Mouse (Mus musculus) left cerebral cortex, postnatal 36 days (tissue): ENCODE data around the gene Tpbgl. TPM values are rescaled to one million over a fixed set of nuclear protein-coding genes. Genes with fewer than 3 reads are reported as not detected.
A peak's percentile ranks its signal among the peaks of the same experiment; 100 is the strongest.

ENCODE experiments used
- DNase-seq, 2 experiments: peaks; one replicate each; pipeline ENCODE4 v3.0.0; 2021 to 2022; ENCODE audit warnings: low spot score in 2 of 2, mixed read lengths in 1 of 2
- intact Hi-C: fragments of 180-260 bp; cut with DNase I; formaldehyde crosslinking; loops from one replicate; pipeline ENCODE4 v1.15.1; 2025
- total RNA-seq, 2 experiments: library from RNA; stranded (reverse); gene quantifications; 2 replicates each; pipeline ENCODE4 v1.2.3; 2021

Gene Tpbgl
- 1 to 10 TPM; 3.2 to 4.2 TPM for total RNA-seq

DNA sequence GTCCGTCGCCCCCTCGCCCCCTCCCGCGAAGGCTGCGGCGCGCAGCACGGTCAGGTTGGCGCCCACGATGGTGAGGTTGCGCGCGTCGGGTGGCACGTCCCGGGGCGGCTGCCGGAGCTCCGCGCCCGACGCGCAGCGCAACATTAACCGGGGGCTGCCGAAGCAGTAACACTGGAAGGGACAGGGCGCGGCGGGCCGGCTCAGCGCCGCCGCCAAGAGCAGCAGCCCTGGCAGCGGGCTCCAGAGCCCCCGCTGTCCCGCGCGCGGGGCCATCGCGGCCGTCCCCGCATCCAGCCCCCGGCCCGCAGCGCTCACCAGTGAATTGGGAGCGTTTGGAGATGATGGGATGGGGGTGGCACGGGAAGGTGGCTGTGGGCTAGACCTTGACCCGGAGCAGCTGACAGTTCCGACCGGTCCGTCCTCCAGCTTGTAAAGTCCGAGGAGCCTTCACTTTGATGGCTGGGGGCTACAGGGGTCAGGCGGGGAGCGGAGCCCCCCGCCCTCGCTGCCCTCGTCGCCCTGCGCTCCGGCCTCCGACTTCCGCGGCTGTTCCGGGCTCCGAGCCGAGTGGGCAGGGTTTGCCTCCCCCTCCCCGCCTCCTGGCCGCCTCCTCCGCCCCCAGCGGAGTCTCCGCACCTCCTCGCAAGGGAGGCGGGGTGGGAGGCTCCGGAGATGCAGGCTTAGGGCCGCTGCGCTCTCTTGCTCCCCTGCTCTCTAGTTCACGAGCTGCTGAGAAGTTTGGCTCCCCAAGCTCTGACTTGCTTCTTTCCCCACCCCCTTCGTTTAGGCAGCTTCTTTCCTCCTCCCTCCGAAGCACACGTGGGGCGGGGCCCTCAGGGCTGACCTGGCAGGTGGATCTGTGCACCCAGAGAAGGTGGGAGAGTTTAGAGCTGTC lies at the start of gene Tpbgl:
Tpbgl (minus strand) TSS at position 728 of the 895 bp plus-strand sequence.
- peak; percentile 20 to 23 for DNase-seq
- intact Hi-C loops: no loop called here

DNA sequence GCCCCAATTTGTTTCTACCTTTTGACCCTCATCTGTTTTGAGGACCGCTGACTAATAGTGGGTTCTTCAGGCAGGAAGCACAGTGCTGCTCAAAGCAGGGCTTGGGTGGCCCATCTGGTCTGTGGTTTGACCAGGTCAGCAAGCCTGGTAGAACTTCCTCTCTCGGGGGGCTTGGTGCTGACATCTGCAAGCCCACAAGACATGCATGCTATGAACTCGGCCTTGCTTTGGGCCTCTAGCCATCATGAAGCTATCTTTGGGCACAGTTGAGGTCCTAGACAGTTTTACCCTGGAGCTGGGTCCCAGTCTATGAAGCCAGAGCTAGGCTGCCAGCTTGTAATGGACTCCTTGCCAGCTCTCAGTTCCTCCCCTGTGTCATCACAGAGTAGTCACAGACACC lies 48.0 kb upstream of the Tpbgl start:
- DNase-seq: no peak
- intact Hi-C loops: loop anchor here (5.0 kb wide), 1 partner anchor 32 kb away; no protein-coding TSS in a partner anchor

DNA sequence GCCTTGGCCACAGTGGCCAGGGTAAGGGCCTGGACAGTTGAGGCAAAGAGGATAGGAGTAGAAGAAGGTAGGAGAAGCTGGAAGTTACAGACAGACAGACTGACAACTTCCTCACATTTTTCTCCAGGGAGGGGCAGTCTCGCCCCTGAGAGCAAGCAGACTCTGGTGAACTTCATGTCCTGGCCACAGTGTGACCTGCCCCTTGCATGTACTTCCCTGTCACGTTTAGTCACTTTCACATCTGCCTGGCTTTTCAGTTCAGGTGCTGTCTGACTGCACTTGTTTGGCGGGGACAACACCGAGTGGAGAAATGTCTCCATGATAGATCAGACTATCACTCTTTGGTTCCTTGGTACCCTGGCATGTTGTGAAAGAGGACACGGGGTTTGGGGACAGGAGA lies 47.3 kb upstream of the Tpbgl start:
- intact Hi-C loops: loop anchor here (5.0 kb wide), 1 partner anchor 33 kb away; no protein-coding TSS in a partner anchor
- no peak for DNase-seq

DNA sequence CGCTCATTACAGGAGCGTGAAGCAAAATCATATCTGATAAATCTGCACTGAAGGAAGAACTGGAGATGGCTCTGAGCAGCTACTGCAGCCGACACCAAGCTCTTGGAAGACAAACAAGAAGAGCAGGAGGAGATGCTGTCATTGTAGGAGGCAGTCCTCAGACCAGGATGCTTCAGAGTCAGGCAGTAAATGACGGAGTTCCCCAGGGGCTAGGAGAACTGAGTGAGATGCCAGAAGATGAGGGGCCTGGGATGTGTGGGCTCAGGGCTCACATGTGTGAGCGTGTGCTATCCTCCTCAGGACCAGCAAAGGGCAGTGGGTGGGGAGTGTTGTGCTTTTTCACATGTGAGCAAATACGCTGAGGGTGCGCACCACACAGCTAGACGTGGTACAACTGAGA lies 46.3 kb upstream of the Tpbgl start:
- DNase-seq: no peak
- intact Hi-C loops: loop anchor here (5.0 kb wide), 1 partner anchor 34 kb away; no protein-coding TSS in a partner anchor

DNA sequence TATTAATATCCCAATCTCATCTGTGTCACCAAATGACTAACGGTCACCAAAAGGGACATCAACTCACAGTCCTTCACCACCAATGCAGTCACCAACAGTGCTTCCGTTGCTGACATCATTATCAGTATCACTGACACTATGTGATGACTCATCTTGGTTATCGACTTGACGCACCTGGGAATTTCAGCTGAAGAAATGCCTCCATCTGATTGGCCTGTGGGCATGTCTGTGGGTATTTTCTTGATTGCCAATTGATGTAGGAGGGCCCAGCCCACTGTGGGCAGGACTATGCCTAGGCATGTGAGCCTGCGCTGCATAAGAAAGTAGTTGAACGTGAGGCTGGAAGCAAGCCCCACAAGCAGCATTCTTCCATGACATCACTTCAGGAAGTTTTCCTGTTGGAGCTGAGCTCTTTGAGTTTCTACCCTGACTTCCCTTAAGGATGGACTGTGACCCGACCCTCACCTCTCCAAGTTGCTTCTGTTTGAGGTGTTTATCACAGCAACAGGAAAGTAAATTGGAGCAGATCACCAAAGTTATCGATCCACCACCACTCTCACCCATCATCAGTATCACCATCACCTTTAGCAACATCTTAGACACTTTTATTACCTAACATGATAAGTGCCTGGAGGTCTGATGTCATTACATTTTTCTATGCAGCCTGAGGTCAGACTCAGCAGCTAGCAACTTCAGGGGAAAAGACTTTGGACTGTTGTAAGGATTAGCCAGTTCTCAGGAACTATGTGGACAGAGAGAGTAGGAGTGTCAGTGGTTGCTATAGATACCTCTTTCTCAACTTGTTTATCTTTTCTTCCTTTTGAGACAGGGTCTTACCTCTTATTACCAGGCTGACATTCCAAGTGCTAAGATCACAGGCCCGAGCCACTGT lies 44.9 kb upstream of the Tpbgl start:
- DNase-seq: no peak
- intact Hi-C loops: loop anchor here (5.0 kb wide), 1 partner anchor 36 kb away; no protein-coding TSS in a partner anchor

DNA sequence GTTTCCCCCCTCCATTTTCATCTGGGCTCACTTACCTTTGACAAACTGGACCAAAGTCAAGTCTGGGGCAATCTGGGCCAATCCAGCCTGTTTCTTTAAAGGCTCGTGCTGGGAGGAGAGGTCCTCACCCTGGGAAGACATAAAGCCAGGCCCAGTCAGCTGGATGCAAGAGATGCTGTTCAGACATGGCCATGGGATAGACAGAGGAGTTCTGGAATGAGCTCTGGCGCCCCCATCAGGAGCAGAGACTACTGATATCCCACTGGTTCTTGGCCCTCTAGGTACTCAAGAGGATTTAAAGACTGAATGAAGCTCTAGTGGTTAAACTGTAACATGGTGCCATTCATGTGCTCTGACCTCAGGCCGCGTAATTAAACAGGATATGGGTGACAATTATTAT lies 44.0 kb upstream of the Tpbgl start:
- intact Hi-C loops: loop anchor here (5.0 kb wide), 1 partner anchor 36 kb away; no protein-coding TSS in a partner anchor
- no peak for DNase-seq

DNA sequence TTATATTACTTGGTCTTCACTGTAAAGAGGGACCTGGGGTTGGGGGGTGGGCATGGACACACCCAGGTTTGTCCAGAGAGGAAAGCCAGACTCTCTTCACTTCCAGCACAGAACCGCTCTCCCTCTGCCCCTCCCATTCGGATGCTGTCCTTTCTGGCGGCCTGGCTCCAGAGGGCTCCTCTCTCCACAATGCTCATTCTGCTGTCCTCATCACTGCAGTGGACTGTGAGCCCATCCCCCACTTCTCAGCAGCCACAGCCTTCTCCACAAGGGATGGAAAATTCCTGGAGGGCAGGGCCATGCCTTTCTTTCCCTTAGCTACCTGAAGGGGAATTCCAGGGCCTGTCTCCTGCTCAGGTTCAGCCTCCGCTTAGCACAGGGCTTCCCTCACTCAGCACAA lies 41.9 kb upstream of the Tpbgl start:
- intact Hi-C loops: no loop called here
- DNase-seq: no peak

DNA sequence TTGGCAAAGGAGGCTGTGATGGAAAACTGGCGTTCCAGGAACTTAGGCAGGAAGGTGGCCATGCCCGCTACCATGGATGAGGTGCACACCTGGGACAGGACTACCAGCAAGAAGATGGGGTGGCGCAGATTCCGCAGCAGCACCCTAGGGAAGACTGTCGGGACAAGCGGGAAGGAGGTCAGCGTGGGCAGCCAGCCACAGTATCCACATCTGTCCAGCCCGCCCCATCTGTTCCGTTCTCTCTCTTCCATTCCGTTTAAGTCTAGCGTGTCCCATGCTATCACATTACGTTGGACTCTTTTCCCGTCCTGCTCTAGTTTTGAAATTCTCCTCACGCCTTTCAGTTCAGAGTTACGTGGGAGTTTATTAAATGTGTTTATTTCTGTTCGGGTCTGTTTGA lies 40.2 kb upstream of the Tpbgl start:
- intact Hi-C loops: no loop called here
- DNase-seq: no peak

DNA sequence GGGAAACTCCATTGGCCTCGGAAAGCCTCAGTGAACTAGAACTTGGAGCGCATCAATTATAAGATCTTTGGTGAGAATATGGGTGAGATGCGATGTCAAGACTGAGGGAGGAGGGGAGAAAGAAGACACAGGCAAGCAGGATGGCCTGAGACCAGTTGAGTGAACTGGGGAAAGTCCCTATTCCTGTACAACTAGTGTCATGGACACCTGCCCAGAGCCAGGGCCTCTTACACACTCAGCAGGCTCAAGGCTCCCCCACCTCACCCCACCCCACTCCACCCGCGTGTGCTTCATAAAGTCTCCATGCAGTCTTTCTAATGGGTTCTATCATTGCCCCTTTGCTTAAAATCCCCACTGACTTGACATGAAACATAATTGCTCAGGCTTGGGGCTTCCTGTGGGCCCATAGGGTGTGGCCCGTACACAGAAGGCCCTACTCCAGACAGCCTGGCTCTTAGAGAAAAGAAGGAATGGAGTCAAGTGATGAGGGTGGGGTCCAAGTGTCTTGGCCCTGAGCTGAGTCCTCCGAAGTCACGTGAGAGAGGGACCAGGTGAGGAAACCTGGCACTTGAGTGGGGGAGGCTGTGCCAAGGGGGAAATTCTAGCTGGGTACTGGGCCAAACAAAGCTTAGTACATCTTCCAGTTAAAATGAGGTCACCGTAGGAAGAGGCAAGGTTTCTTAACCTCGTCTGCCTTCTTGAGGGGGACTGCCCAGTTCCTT lies 39.0 kb upstream of the Tpbgl start:
- intact Hi-C loops: no loop called here

DNA sequence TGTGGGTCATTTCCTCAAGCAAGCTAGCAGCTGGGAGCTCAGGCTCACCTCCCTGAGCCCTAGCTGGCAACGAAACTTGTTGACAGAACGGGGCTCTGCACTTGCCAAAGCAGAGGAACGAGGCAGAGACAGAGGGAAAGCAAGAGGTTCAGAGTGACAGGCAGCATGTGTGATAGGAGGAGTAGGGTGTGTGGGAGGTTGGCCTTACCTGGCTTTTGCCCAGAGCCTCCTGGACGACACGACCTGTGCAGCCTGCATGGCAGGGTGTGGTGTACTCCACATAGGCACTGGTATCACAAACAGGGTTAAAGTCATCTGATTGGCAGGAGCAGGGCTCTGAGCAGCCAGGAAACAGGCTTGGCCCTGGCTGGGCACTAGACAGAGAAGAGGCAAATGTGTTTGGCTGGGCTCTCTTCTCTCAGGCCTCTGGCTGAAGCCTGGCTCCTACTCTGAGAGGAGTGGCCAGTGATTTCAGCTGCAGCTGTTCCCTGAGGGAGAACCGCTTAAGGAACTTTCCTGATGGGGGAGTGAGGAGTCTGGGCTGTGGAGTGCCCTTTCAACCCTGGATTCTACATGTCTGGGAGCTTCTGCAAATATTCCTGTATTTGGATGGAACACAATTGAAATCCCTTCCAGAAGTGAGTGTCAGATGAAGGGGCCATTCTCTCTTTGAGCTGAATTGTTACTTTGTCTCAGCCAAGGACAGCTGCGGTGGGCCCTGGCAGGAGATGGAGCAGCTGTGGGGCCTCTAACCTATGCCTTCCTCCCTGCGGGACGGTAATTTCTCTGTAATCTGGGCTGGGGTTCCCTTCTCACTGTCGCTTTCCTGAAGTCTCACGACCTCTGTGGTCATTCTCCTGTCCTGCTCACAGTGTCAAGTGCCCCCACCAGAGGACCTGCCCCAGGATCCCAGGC lies 37.9 kb upstream of the Tpbgl start:
- DNase-seq: no peak
- intact Hi-C loops: no loop called here

More for the DNA sequence above, 39.0 kb upstream of the Tpbgl start:
- DNase-seq: no peak

DNA sequence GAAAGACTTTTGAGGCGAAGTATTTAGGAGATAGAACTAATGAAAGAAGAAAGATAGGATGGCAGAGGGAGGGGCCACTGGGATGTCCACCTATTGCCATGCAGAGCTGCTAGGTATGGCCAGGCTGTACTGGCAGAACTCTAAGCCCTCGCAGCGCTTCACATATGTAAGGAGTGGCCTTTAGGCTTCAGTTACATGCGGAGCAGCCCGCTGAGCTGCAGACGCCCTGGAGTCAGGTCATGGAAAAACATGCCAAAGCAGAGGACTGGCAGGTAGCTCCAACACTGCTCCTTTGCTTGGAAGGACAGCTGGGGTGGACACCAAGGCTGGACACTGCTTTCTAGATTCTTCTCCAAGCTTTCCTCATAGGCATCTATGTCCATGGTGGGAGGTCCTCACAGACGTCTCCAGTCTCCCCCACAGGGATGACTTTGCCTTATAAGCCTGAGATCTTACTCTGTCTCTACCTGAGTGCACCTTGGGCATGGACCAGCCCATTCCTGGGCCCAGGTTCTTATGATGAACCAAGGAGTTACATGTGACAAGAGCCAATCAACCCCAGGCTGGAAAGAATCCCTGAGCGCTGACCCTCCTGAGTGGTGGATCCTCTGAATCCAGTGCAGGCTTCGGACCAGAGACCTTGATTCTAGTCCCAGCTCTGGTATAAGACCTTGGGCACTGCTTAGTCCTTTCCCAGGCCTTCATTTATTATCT lies 36.8 kb upstream of the Tpbgl start:
- intact Hi-C loops: no loop called here
- no peak for DNase-seq

DNA sequence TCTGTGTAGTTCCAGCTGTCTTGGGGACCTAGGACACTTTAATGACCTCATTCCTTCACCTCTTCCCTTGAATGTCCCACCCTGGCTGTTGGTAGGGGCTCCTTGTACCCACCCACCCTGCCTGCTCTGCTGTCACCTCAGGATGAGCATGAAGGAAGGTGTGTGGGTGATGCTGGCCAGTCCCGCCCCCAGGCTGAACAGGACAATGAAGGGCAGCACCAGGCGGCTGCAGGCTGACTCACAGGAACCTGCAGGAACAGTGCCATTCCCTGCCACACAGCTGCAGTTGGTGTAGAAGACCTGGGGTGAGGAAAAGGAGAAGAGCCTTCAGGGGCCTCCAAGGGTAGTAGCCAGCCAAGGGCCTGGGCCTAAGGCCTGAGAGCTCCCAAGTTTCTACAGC lies 35.4 kb upstream of the Tpbgl start:
- intact Hi-C loops: no loop called here
- no peak for DNase-seq

DNA sequence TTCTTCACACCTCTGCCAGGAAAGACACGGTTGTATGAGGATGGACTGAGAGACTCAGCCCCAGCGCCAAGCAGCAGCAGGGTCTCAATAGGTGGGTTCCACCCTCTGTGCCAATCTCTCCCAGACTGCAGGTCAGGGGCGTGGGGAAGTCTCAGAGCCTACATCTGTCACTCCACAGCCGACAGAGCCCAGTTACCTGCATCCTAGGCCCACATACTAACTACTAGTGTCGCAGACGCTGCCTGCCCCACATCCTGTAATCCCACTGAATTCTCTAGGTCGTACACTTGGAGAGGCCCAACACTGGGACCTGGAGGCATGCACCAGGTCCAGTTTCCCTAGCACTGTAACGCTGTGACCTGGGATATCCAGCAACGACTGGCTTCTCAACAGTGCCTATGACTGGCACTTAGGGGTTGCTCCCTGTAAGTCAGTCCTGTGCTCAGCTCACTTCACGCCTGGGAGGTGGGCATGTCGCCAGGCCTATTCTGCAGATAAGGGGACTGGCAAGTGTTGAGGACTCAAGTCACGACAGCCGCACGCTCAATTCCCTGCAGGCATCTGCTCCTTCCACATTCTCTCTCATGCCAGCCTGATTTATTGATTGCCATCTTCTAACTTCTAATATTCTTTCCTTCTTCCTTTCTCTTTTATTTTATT lies 34.8 kb upstream of the Tpbgl start:
- no peak for DNase-seq
- intact Hi-C loops: no loop called here

DNA sequence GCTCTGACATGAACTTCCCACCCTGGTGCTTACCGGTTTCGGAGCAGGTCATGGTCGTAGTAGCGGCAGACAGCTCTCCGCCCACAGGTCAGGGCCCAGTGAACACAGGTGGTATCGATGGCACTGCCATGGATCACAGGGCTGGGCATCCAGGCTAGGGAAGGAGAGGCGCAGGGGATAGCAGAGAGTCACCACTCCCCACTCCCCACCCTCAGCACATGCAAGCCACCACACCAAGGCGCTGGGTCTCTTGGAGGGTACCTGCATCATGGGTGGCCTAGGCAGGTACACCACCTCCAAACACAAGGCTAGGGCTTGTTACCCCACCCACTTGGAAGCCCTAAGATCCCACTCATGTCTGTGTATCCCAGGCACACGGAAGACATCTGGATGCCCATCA lies 34.2 kb upstream of the Tpbgl start:
- intact Hi-C loops: no loop called here
- DNase-seq: no peak

DNA sequence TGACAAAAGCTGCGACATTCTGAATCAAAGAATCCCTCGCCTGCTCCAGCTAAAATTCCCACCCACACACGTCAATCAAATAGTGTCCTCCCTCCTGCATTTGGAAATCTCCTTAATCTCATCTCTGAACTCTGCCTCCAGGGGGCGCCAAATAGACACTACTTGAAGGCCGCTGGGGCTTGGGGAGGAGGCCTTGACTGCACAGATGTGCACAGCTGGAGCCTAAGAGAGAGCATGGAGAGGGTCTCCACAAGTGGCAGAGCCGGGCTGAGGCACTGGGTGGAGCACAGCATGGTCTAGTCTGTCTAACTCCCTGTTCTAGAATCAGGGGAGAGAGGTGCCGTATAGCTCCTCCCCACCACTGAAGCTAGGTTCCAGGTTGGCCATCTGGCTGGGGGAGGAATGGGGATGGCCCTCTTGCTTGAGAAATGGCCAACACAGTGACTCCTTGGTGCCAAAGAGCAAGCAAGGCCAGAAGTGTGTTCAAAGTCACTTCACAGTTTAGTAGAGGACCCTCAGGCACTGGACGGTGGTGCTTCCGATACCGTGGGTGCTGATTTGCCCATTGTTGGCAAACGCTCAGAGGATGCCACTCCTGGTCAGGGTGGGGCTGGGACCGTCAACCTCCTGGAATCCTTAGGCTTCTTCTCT lies 32.6 kb upstream of the Tpbgl start:
- peak; percentile 46 to 65 for DNase-seq
- intact Hi-C loops: loop anchor here (2.0 to 5.0 kb wide), 2 partner anchors 53 to 139 kb away; partner anchors contain the start of gene Slco2b1

DNA sequence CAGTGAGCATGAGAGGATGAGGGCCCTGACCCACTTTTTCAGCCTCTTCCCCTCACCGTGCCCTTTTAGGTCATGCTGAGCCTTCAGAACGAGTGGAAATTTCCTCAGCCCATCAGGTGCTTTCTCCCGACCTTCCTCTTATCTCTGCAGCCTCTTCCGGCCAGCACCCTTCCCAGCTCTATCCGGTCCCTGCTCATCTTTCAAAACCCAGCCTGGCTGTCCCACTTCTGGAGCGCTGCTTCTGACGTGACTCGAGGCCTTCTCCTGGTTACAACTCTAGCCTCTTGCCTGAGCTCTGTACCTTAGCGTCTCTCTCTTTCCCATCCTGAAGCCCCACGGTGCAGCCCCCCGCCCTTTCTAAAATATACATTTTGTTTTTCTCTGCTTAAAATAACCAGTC lies 27.3 kb upstream of the Tpbgl start:
- intact Hi-C loops: no loop called here
- DNase-seq: no peak

DNA sequence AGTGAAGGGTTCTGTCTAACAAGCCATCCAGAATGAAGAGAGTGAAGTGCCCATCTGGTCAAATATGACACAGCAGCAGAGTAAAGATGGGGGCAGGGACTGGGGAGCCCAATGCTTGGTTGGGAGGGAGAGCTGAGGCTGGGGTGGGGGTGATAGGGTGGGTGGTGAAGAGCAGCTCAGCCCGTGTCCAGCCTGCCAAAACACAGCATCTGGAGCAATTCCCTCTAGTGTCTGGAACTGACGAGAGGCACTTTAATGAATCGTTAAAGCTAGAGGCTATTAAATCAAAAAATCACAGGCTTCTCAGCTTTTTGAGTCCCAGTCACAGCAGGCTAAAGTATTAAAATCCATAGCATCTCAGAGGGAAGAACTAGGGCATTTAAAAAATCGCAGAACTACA lies 22.7 kb upstream of the Tpbgl start:
- DNase-seq: no peak
- intact Hi-C loops: no loop called here
